Mouse (Mus musculus): ENCODE measurements around the gene 6430548M08Rik.

Gene 6430548M08Rik

DNA sequence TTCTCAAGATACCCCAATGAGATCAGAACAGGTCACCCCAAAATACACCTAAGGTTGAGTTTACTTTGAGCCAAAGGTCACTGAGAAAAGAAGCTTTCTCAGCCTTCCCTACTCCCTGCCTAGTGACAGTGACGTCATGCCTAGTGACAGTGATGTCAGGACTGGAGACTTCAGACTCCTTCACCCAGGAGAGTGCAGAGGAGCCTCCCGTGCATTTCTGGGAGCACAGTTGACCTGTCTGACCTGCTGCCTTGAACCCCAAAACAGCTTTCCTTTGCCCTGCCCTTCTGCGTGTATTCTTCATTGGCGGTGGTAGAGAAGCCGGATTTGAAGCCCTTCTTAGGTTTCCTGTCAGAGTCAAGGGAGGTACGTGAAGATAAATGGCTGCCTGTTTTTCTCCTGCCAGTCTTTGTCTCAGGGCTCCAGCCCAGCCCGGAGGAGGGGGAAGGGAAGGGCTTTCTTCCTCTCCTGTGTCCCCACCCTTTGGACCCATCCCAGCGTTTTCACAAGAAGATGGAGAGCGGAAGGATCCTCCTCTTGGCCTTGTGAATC, 9.2 kb upstream of the 6430548M08Rik start:
- in situ Hi-C loops (cut with MboI, MseI), result no loop called here

GRCm38 (mm10) chr8:120109149-120109548, 4.8 kb upstream of the 6430548M08Rik start:
- in situ Hi-C loops (cut with MboI, MseI), result no loop called here

DNA sequence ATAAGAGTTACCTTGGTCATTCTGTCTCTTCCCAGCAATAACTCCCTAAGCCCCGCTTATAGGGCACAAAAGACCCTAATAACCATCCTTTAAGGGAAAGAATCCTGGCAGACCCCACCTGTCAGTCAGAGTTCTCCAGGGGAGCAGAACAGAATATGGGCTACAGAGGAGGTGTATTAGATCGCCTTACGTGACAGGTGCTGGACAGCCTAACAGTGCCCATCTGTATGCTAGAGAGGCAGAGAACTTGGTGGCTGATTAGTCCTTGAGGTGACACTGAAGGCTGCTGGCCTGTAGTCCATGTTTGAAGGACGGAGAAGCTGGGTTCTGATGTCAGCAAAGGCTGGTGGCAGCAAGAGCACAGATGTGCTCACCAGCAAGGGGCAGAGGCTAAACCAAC, 3.0 kb upstream of the 6430548M08Rik start:
- in situ Hi-C loops (cut with MboI, MseI), result loop anchor here (10.0 kb wide), 2 partner anchors 556 to 1474 kb away; partner anchors contain the start of gene Mbtps1

GRCm38 (mm10) chr8:120111382-120111781, 2.6 kb upstream of the 6430548M08Rik start:
- in situ Hi-C loops (cut with MboI, MseI), result loop anchor here (10.0 kb wide), 2 partner anchors 557 to 1473 kb away; partner anchors contain the start of gene Mbtps1

DNA sequence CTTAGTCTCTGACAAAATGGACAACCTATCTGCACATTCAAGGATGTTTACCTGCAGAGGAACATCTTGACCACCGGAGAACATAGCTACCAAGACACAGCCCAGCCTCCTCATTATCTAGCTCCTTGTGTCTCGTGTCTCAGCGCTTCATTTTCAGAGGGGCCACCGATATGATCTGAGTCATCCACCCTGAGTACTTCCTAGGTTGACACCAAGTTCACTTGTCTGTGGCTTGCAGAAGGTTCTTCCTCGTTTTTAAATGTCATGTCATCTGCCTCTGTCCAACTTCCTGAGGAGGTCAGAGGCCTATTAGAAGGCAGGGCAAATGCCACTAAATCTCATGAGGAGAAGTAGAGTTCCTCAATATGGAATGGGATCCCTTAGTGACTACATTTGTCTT, 1.4 kb upstream of the 6430548M08Rik start:
- in situ Hi-C loops (cut with MboI, MseI), result loop anchor here (10.0 kb wide), 2 partner anchors 558 to 1472 kb away; partner anchors contain the start of gene Mbtps1

GRCm38 (mm10) chr8:120113306-120113705, 646 bp upstream of the 6430548M08Rik start:
- in situ Hi-C loops (cut with MboI, MseI), result loop anchor here (10.0 kb wide), 2 partner anchors 559 to 1471 kb away; partner anchors contain the start of gene Mbtps1

GRCm38 (mm10) chr8:120114315-120114841, 426 bp downstream of the 6430548M08Rik start:
- in situ Hi-C loops (cut with MboI, MseI), result loop anchor here (10.0 kb wide), 2 partner anchors 560 to 1470 kb away; partner anchors contain the start of gene Mbtps1

DNA sequence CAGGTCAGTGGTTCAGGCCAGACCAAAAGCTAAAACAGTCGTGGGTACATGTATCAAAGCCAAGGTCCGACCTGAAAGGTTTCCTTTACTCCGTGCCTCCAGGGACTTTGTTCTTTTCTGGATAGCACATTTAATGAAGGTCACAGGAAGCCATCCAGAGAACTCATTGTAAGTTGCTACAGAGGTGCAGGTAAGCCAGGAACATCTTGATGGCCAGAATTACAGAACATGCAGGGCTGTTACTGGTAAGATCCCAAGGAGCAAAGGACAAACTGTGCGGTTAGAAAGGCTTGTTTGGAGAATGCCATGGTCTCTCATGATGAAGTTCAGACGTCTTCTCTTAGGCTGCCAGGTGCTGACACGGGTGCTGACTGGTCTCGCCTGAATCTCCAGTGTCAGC, 2.6 kb downstream of the 6430548M08Rik start:
- in situ Hi-C loops (cut with MboI, MseI), result loop anchor here (10.0 kb wide), 2 partner anchors 562 to 1468 kb away; partner anchors contain the start of gene Mbtps1

DNA sequence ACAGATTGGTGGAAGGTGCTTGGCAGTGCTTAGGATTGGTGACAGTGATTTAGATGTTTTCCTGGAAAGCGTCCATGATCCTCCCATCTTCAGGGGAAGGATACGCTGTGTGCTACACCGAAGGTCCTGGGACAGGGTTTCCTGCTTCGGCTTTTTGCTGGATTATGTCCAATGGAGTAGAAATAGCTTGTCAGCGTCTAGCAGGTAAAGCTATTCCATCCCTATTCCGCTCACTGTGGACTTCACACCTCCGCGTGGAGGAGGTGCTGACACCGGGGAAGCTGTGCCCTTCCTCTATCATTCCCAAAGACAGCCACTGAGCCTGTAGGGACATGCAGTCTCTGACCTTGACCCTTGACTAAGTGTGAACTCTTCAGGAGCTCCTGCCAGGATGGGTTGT, 4.2 kb downstream of the 6430548M08Rik start:
- in situ Hi-C loops (cut with MboI, MseI), result loop anchor here (10.0 kb wide), 2 partner anchors 563 to 1467 kb away; partner anchors contain the start of gene Mbtps1

- in situ Hi-C loops (cut with MboI, MseI), result loop anchor here (10.0 kb wide), 2 partner anchors 564 to 1466 kb away; partner anchors contain the start of gene Mbtps1
Observed at GRCm38 (mm10) chr8:120118847-120119246, 4.9 kb downstream of the 6430548M08Rik start.

- in situ Hi-C loops (cut with MboI, MseI), result loop anchor here (10.0 kb wide), 2 partner anchors 565 to 1465 kb away; partner anchors contain the start of gene Mbtps1
Observed at GRCm38 (mm10) chr8:120119429-120119828, 5.5 kb downstream of the 6430548M08Rik start.

- in situ Hi-C loops (cut with MboI, MseI), result loop anchor here (10.0 kb wide), 2 partner anchors 565 to 1465 kb away; partner anchors contain the start of gene Mbtps1
Observed at GRCm38 (mm10) chr8:120119931-120120330, 6.0 kb downstream of the 6430548M08Rik start.

- in situ Hi-C loops (cut with MboI, MseI), result no loop called here
Observed at GRCm38 (mm10) chr8:120120951-120121350, 7.0 kb downstream of the 6430548M08Rik start.

- in situ Hi-C loops (cut with MboI, MseI), result no loop called here
Observed at GRCm38 (mm10) chr8:120124261-120124660, 10.3 kb downstream of the 6430548M08Rik start.

DNA sequence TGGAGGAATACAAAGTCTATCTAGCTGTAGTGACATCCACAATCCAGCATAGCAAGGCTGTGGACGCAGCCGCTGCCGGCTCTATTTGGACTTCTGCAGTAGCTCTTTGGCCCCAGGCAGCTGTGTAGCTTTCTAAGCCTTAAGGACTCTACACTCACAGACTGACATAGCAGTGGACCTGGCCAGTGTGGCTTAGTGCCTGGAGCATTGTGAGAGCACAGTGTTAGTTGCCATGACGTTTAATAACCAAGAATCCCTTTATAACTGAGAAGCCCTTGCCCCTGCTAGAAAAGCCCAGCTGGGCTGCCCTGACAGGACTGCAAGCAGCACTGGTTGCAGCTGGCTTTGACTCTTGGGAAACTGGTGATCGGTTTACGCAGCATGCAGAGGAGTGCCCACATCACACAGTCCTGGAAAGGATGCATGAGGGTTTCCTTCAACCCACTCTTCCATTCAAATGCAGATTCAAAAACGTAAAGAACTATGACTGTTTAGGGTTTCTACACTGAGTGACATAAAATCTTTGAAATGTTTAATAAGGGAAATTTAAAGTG, 11.0 kb downstream of the 6430548M08Rik start:
- in situ Hi-C loops (cut with MboI, MseI), result no loop called here

DNA sequence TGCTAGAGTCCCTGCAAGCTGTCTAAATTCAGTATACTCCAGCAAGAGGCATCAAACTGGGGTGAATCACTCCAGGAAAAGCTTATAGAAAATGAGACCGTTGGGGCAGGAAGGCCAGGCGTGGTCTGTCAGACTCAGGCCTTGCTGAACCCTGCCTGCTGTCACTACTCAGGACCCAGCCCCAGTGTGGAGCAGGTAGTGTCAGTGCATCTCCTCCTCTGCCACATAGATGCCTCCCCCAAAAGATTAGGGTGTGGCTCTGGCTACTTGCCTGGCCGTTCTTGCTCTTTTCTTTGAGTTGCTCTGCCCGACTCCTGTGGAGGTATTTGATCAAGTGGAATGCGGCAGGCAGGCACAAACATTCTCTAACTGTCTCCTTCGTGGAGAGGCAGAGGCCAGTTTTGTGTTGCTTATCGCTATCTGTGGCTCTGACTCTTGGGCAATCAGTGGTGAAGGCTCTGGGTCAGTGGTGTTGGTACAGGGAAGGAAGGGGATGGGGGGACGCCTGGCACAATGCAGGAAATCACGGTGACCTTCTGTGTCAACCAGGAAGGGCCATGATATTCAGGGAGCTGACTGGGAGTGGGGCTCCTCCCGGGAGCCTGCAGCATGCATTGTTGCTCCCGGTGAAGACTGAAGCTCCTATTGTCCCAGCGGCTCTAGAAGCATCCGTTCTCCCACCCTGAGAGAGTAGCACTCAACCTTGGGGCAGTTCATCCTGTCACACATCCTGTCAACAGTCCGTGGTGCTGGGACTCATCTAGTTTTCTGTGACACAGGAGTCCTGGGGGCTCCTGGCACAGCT, 12.6 kb downstream of the 6430548M08Rik start:
- in situ Hi-C loops (cut with MboI, MseI), result no loop called here

DNA sequence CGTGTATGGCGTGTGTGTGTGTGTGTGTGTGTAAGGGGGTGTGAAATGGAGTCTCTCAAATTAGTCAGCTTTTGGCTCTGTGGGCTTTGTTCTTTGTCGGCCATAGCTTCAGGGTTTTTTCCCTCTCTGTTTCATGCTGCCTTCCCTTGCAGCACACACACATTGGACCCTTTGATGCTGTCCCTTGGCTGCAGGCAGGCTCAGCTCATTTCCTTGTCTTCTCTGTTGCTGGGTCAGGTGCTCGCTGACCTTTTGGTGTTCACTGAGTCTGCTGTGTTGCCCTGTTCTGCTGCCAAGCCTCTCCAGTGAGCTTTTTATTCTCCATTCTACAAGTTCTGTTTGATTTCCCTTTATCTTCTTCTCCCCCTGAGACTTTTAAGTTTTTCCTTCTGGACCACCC, 15.6 kb downstream of the 6430548M08Rik start:
- in situ Hi-C loops (cut with MboI, MseI), result no loop called here

- in situ Hi-C loops (cut with MboI, MseI), result no loop called here
Observed at GRCm38 (mm10) chr8:120131158-120131557, 17.2 kb downstream of the 6430548M08Rik start.

GRCm38 (mm10) chr8:120133169-120133568, 19.2 kb downstream of the 6430548M08Rik start:
- in situ Hi-C loops (cut with MboI, MseI), result no loop called here

DNA sequence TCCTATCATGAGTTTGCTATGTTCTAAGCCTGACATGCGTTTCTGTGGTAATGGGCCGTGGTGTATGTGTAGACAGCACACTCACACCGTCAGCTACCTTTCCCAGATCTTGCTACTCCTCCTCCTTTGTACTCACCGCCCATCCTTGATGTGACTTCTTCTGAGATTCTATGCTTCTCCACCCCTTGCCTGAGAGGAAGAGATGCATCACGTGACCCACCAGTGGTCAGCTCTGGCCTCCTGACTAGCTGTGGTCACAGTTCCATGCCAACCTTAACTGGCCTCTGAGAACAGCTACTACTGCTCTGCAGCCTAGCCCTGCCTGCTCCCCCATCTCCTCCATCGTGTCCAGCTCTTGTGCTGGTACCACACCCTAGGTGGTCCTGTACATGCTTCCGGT, 21.7 kb downstream of the 6430548M08Rik start:
- in situ Hi-C loops (cut with MboI, MseI), result no loop called here

DNA sequence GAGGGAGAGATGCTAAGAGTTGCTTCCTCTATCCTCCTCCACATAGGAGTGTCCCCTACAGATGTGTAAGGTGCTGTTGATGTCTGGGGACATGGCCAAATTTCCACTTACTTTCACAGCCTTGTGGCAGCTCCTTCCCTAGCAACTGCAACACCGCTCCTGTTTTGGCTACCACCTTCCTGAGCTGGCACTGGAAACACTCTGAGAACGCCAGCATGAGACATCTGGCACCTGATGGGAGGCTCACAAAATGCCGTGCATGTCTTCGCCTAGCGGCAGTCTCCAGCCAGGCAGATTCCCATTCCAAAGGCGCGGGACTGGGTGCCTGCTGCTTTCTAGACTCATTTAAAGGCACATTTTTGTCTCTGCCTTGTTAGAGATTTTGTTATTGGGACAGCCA, 22.7 kb downstream of the 6430548M08Rik start:
- in situ Hi-C loops (cut with MboI, MseI), result no loop called here

- in situ Hi-C loops (cut with MboI, MseI), result no loop called here
Observed at GRCm38 (mm10) chr8:120138958-120139357, 25.0 kb downstream of the 6430548M08Rik start.
